Mouse (Mus musculus) liver, postnatal 0 days (tissue): ENCODE measurements around the gene Odr4.

ENCODE experiments used
- CTCF ChIP-seq: sonication (generic); IDR thresholded peaks from 2 replicates; pipeline ENCODE4 v1.5.1; 2016; ENCODE audit warnings: antibody characterized with exemption, low read depth
- EP300 ChIP-seq: IDR thresholded peaks from 2 replicates; pipeline ENCODE4 v1.6.1; 2016; ENCODE audit warnings: antibody characterized with exemption, low read depth, mild to moderate bottlenecking

DNA sequence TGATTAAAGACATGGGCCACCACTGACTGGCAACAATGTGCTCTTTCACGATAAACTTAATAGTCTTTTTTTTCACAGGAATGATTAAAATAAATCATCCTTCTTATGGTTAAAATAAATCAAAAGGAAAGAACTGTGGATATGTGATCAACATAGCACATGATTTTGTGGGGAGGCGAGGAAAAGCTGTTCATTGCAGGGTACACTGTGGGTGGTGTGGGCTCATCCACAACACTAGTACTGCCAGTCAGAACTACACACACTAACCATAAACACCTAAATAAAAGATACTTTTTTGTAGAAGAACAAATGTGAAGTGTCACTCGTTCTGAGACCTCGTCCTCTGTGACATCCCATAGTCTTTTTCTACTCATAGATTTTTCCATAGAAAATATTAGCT is 8.7 kb downstream of the Odr4 start:
- TF ChIP-seq EP300, result no peak
- TF ChIP-seq CTCF, result no peak
